Mouse (Mus musculus): ENCODE results near the gene Kdelc2. TPM values are rescaled to one million over a fixed set of nuclear protein-coding genes. Genes with fewer than 3 reads are reported as not detected.

The Kdelc2 gene
- polyA plus RNA-seq, 1 experiment: not detected

DNA sequence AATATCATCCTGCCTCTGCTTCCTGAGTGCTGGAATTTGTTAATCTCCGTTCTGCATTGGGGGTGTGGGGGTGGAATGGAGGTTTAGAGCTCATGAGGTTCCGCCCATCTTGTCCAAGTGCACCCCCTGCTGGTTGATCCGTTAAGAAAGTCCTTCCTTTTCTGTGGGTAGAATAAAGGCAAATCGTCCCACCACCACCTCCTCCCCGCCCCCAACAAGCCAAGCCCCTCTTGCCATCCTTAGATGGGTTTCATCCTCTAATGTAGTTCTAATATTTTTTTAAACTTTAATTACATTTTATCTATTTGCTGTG is 14.5 kb downstream of the Kdelc2 start:
- no peaks in the 10 kb centered on the region for H3K36me3 ChIP-seq (ENCODE audit: control insufficient read depth)
- TF ChIP-seq TAL1 (IDR thresholded peaks at IDR 0.05; ENCODE audit: low read length) (no peak), GATA1 (IDR thresholded peaks at IDR 0.05; ENCODE audit: low read length) (no peak)
- no peaks in the 10 kb centered on the region for H3K9me3 ChIP-seq (ENCODE audit: control insufficient read depth, low read length)
- no peak overlapping the region for H3K4me3 ChIP-seq (replicated peaks)
- peaks cover 2% of the 10 kb centered on the region; the same call in 1 of the 2 replicates for H3K4me1 ChIP-seq (ENCODE audit: control insufficient read depth)
- no peaks in the 10 kb centered on the region for H3K27me3 ChIP-seq (ENCODE audit: control insufficient read depth)

GRCm38 (mm10) chr9:53399537-53399936 is 15.7 kb downstream of the Kdelc2 start:
- Histone ChIP-seq H3K4me3 (replicated peaks) (no peak overlapping the region), H3K36me3 (ENCODE audit: control insufficient read depth) (no peaks in the 10 kb centered on the region), H3K9me3 (ENCODE audit: control insufficient read depth, low read length) (no peaks in the 10 kb centered on the region), H3K27me3 (ENCODE audit: control insufficient read depth) (no peaks in the 10 kb centered on the region), H3K4me1 (ENCODE audit: control insufficient read depth) (peaks cover 2% of the 10 kb centered on the region; the same call in 1 of the 2 replicates)
- no peak for TF ChIP-seq GATA1 (IDR thresholded peaks at IDR 0.05; ENCODE audit: low read length)
- TF ChIP-seq TAL1 (IDR thresholded peaks at IDR 0.05; ENCODE audit: low read length): no peak

DNA sequence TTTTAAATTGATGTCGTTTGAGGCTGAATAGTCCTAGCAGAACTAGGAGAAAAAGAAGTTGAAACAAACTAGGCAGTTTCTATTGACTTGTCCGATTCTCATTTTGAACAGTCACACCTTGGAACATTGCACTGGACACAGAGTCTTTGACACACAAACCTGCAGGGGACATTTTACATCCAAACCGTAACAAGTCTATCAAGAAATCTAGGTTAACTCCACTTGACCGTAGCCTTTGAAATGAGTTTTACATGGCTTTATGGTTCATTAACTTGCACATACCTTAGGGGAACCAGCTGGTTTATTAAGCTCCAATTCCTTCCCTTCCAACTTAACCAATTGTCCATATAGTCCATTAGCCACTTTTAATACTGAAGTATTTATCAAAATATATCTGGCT is 16.9 kb downstream of the Kdelc2 start:
- Histone ChIP-seq H3K36me3 (ENCODE audit: control insufficient read depth) (no peaks in the 10 kb centered on the region), H3K4me1 (ENCODE audit: control insufficient read depth) (peaks cover 7% of the 10 kb centered on the region), H3K27me3 (ENCODE audit: control insufficient read depth) (no peaks in the 10 kb centered on the region), H3K4me3 (replicated peaks) (no peak overlapping the region), H3K9me3 (ENCODE audit: control insufficient read depth, low read length) (no peaks in the 10 kb centered on the region)
- TF ChIP-seq GATA1 (IDR thresholded peaks at IDR 0.05; ENCODE audit: low read length) (no peak), TAL1 (IDR thresholded peaks at IDR 0.05; ENCODE audit: low read length) (no peak)

DNA sequence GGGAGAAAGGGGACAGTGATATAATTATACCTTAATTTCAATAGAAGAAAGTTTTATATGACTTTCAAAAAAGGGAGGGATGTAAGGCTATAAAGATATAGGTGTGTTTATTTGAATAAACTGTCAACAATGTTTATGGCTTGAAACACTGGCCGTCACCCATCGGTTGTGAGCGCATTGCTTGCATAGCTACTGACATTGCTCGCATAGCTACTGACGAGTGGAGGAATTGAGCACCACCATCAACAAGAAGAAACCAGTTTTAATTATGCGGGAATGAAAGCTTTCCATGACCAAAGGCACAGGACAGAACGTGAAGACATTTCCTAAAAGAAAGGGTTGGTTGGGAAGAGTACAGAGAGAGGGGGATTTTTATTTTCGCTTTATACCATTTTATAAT is 17.3 kb downstream of the Kdelc2 start:
- no peaks in the 10 kb centered on the region for H3K27me3 ChIP-seq (ENCODE audit: control insufficient read depth)
- peaks cover 7% of the 10 kb centered on the region for H3K4me1 ChIP-seq (ENCODE audit: control insufficient read depth)
- H3K36me3 ChIP-seq (ENCODE audit: control insufficient read depth): no peaks in the 10 kb centered on the region
- no peak for TF ChIP-seq GATA1 (IDR thresholded peaks at IDR 0.05; ENCODE audit: low read length)
- no peak for TF ChIP-seq TAL1 (IDR thresholded peaks at IDR 0.05; ENCODE audit: low read length)
- H3K4me3 ChIP-seq (replicated peaks): no peak overlapping the region
- H3K9me3 ChIP-seq (ENCODE audit: control insufficient read depth, low read length): no peaks in the 10 kb centered on the region

- Histone ChIP-seq H3K4me1 (ENCODE audit: control insufficient read depth) (peaks cover 7% of the 10 kb centered on the region), H3K36me3 (ENCODE audit: control insufficient read depth) (no peaks in the 10 kb centered on the region), H3K4me3 (replicated peaks) (no peak within 1 kb of the TSS), H3K27me3 (ENCODE audit: control insufficient read depth) (no peaks in the 10 kb centered on the region), H3K9me3 (ENCODE audit: control insufficient read depth, low read length) (no peaks in the 10 kb centered on the region)
- TF ChIP-seq GATA1 (IDR thresholded peaks at IDR 0.05; ENCODE audit: low read length) (no peak), TAL1 (IDR thresholded peaks at IDR 0.05; ENCODE audit: low read length) (no peak)
Measured at GRCm38 (mm10) chr9:53402291-53402711, 18.5 kb downstream of the Kdelc2 start, which contains the start of gene 4930550C14Rik. Gene 4930550C14Rik, plus strand, starts transcription at chr9:53402325.

- H3K4me1 ChIP-seq (ENCODE audit: control insufficient read depth): peaks cover 7% of the 10 kb centered on the region
- no peaks in the 10 kb centered on the region for H3K27me3 ChIP-seq (ENCODE audit: control insufficient read depth)
- no peak overlapping the region for H3K4me3 ChIP-seq (replicated peaks)
- no peaks in the 10 kb centered on the region for H3K36me3 ChIP-seq (ENCODE audit: control insufficient read depth)
- TF ChIP-seq GATA1 (IDR thresholded peaks at IDR 0.05; ENCODE audit: low read length) (no peak), TAL1 (IDR thresholded peaks at IDR 0.05; ENCODE audit: low read length) (no peak)
- no peaks in the 10 kb centered on the region; the same call in 1 of the 2 replicates for H3K9me3 ChIP-seq (ENCODE audit: control insufficient read depth, low read length)
Measured at GRCm38 (mm10) chr9:53402991-53403390, 19.2 kb downstream of the Kdelc2 start.

- no peaks in the 10 kb centered on the region for H3K27me3 ChIP-seq (ENCODE audit: control insufficient read depth)
- no peaks in the 10 kb centered on the region for H3K36me3 ChIP-seq (ENCODE audit: control insufficient read depth)
- no peak for TF ChIP-seq TAL1 (IDR thresholded peaks at IDR 0.05; ENCODE audit: low read length)
- no peak for TF ChIP-seq GATA1 (IDR thresholded peaks at IDR 0.05; ENCODE audit: low read length)
- H3K9me3 ChIP-seq (ENCODE audit: control insufficient read depth, low read length): no peaks in the 10 kb centered on the region; the same call in 1 of the 2 replicates
- no peak overlapping the region for H3K4me3 ChIP-seq (replicated peaks)
- H3K4me1 ChIP-seq (ENCODE audit: control insufficient read depth): peaks cover 16% of the 10 kb centered on the region
Measured at GRCm38 (mm10) chr9:53404050-53404752, 20.4 kb downstream of the Kdelc2 start.

GRCm38 (mm10) chr9:53404753-53405722 is 21.2 kb downstream of the Kdelc2 start:
- H3K27me3 ChIP-seq (ENCODE audit: control insufficient read depth): no peaks in the 10 kb centered on the region
- no peaks in the 10 kb centered on the region; the same call in 1 of the 2 replicates for H3K9me3 ChIP-seq (ENCODE audit: control insufficient read depth, low read length)
- TF ChIP-seq TAL1 (IDR thresholded peaks at IDR 0.05; ENCODE audit: low read length) (no peak), GATA1 (IDR thresholded peaks at IDR 0.05; ENCODE audit: low read length) (no peak)
- no peaks in the 10 kb centered on the region for H3K36me3 ChIP-seq (ENCODE audit: control insufficient read depth)
- peaks cover 25% of the 10 kb centered on the region for H3K4me1 ChIP-seq (ENCODE audit: control insufficient read depth)
- peak overlapping the region; percentile 22 for H3K4me3 ChIP-seq (replicated peaks)

- Histone ChIP-seq H3K9me3 (ENCODE audit: control insufficient read depth, low read length) (no peaks in the 10 kb centered on the region; the same call in 1 of the 2 replicates), H3K4me3 (replicated peaks) (no peak overlapping the region), H3K4me1 (ENCODE audit: control insufficient read depth) (peaks cover 37% of the 10 kb centered on the region), H3K36me3 (ENCODE audit: control insufficient read depth) (no peaks in the 10 kb centered on the region), H3K27me3 (ENCODE audit: control insufficient read depth) (no peaks in the 10 kb centered on the region)
- no peak for TF ChIP-seq GATA1 (IDR thresholded peaks at IDR 0.05; ENCODE audit: low read length)
- TF ChIP-seq TAL1 (IDR thresholded peaks at IDR 0.05; ENCODE audit: low read length): no peak
Measured at GRCm38 (mm10) chr9:53408548-53408947, 24.7 kb downstream of the Kdelc2 start.

Measured in erythroblast, embryonic 14.5 days (primary cell).